Mouse (Mus musculus) kidney, embryonic 16.5 days (tissue): ENCODE measurements at regions not wholly inside any gene's neighbourhood (a gene's known extent, or its start where the extent isn't known, plus 50 kb on each side); places are given as distances from the start of the nearest gene placed in this dataset.

Source experiments
- ATAC-seq: fragments of 200-750 bp; cut with Nextera tagmentation; 2 replicates; pipeline ENCODE4 v1.8.0; 2017; ENCODE audit warnings: moderate TSS enrichment; ENCODE audit not compliant: low FRiP score, low TSS enrichment
- H3K27ac ChIP-seq: fragments of 300-500 bp; sonication (generic); 2 replicates; pipeline ENCODE4 v1.5.1; 2014; ENCODE audit warnings: low read length
- H3K27me3 ChIP-seq: fragments of 300-500 bp; sonication (generic); 2 replicates; pipeline ENCODE4 v1.6.1; 2014; ENCODE audit warnings: low read length, control low read depth, mixed read lengths; ENCODE audit not compliant: insufficient read depth
- H3K36me3 ChIP-seq: fragments of 300-500 bp; sonication (generic); 2 replicates; pipeline ENCODE4 v1.6.1; 2014; ENCODE audit warnings: low read length, control low read depth, mixed read lengths; ENCODE audit not compliant: insufficient read depth
- H3K4me1 ChIP-seq: fragments of 300-500 bp; sonication (generic); 2 replicates; pipeline ENCODE4 v1.6.1; 2014; ENCODE audit warnings: low read length, control low read depth, mixed read lengths; ENCODE audit not compliant: insufficient read depth
- H3K4me2 ChIP-seq: fragments of 300-500 bp; sonication (generic); replicated peaks from 2 replicates; pipeline ENCODE4 v1.6.1; 2014; ENCODE audit warnings: low read depth, low read length
- H3K4me3 ChIP-seq: fragments of 300-500 bp; sonication (generic); 2 replicates; pipeline ENCODE4 v1.5.1; 2014; ENCODE audit warnings: mild to moderate bottlenecking, low read length
- H3K9ac ChIP-seq: fragments of 300-500 bp; sonication (generic); replicated peaks from 2 replicates; pipeline ENCODE4 v1.6.1; 2014; ENCODE audit warnings: low read length
- H3K9me3 ChIP-seq: fragments of 300-500 bp; sonication (generic); 2 replicates; pipeline ENCODE4 v1.6.1; 2016; ENCODE audit warnings: low read length, control low read depth
- whole genome bisulfite sequencing: fragments of 180-500 bp; shearing (Covaris S2); extraction: QIAGEN DNeasy Blood & Tissue Kit; methylation state at CpG from one replicate; pipeline ENCODE4 v1.1.7; 2014; 5-methylcytosine and 5-hydroxymethylcytosine counted together

- H3K4me3 ChIP-seq = no peak overlapping the region
- WGBS = 90% methylated on average over 7 of the region's 7 CpGs
- no peak for ATAC-seq
- H3K9me3 ChIP-seq = 0 out of 2 replicates have a peak, but pooled peaks cover 4% of the 10 kb centered on the region
- no peaks in the 10 kb centered on the region for H3K27me3 ChIP-seq
- no peaks in the 10 kb centered on the region for H3K4me1 ChIP-seq
- no peak overlapping the region for H3K9ac ChIP-seq
- no peak overlapping the region for H3K27ac ChIP-seq
- no peaks in the 10 kb centered on the region for H3K36me3 ChIP-seq
- H3K4me2 ChIP-seq = no peak overlapping the region
These were observed 379.3 kb upstream of the Mmadhc start for GRCm38 (mm10) chr2:50675736-50676550.

- 68% methylated on average over 3 of the region's 3 CpGs for WGBS
These were observed 378.2 kb upstream of the Mmadhc start for GRCm38 (mm10) chr2:50674856-50675175.

GRCm38 (mm10) chr2:50674151-50674855 is 377.7 kb upstream of the Mmadhc start:
- Histone ChIP-seq H3K4me1 (no peaks in the 10 kb centered on the region), H3K4me2 (no peak overlapping the region), H3K27ac (no peak overlapping the region), H3K4me3 (no peak overlapping the region), H3K9me3 (0 out of 2 replicates have a peak, but pooled peaks cover 3% of the 10 kb centered on the region), H3K27me3 (no peaks in the 10 kb centered on the region), H3K9ac (no peak overlapping the region), H3K36me3 (no peaks in the 10 kb centered on the region)
- 82% methylated on average over 7 of the region's 7 CpGs for WGBS
- no peak for ATAC-seq

More at GRCm38 (mm10) chr2:50674856-50675175, 378.2 kb upstream of the Mmadhc start:
- Histone ChIP-seq H3K36me3 (no peaks in the 10 kb centered on the region), H3K9ac (no peak overlapping the region), H3K9me3 (0 out of 2 replicates have a peak, but pooled peaks cover 4% of the 10 kb centered on the region), H3K4me2 (no peak overlapping the region), H3K27ac (no peak overlapping the region), H3K4me3 (no peak overlapping the region), H3K4me1 (no peaks in the 10 kb centered on the region), H3K27me3 (no peaks in the 10 kb centered on the region)
- ATAC-seq = no peak

- ATAC-seq = no peak
- Histone ChIP-seq H3K4me1 (no peaks in the 10 kb centered on the region), H3K4me3 (no peak overlapping the region), H3K27ac (no peak overlapping the region), H3K4me2 (no peak overlapping the region), H3K36me3 (no peaks in the 10 kb centered on the region), H3K9ac (no peak overlapping the region), H3K9me3 (no peaks in the 10 kb centered on the region), H3K27me3 (no peaks in the 10 kb centered on the region)
These were observed 372.7 kb upstream of the Mmadhc start for GRCm38 (mm10) chr2:50669297-50669696.

GRCm38 (mm10) chr2:50668789-50669188 is 372.2 kb upstream of the Mmadhc start:
- H3K36me3 ChIP-seq = no peaks in the 10 kb centered on the region
- no peak overlapping the region for H3K27ac ChIP-seq
- no peaks in the 10 kb centered on the region for H3K9me3 ChIP-seq
- no peak overlapping the region for H3K4me3 ChIP-seq
- no peaks in the 10 kb centered on the region for H3K27me3 ChIP-seq
- no peaks in the 10 kb centered on the region for H3K4me1 ChIP-seq
- no peak overlapping the region for H3K9ac ChIP-seq
- no peak overlapping the region for H3K4me2 ChIP-seq
- 97% methylated on average over 1 of the region's 1 CpGs for WGBS
- ATAC-seq = no peak

GRCm38 (mm10) chr2:50667180-50667579 is 370.6 kb upstream of the Mmadhc start:
- Histone ChIP-seq H3K9me3 (no peaks in the 10 kb centered on the region), H3K4me3 (no peak overlapping the region), H3K4me1 (no peaks in the 10 kb centered on the region), H3K27me3 (no peaks in the 10 kb centered on the region), H3K36me3 (no peaks in the 10 kb centered on the region), H3K9ac (no peak overlapping the region), H3K27ac (no peak overlapping the region), H3K4me2 (no peak overlapping the region)
- 67% methylated on average over 3 of the region's 3 CpGs for WGBS
- no peak for ATAC-seq

- no peak for ATAC-seq
- Histone ChIP-seq H3K4me3 (no peak overlapping the region), H3K9ac (no peak overlapping the region), H3K4me2 (no peak overlapping the region), H3K27ac (no peak overlapping the region), H3K27me3 (no peaks in the 10 kb centered on the region), H3K36me3 (no peaks in the 10 kb centered on the region), H3K4me1 (no peaks in the 10 kb centered on the region), H3K9me3 (no peaks in the 10 kb centered on the region)
- WGBS = 79% methylated on average over 1 of the region's 1 CpGs
These were observed 365.9 kb upstream of the Mmadhc start for GRCm38 (mm10) chr2:50662504-50662903.

GRCm38 (mm10) chr2:50660000-50660399 is 363.4 kb upstream of the Mmadhc start:
- Histone ChIP-seq H3K9me3 (no peaks in the 10 kb centered on the region), H3K4me3 (no peak overlapping the region), H3K36me3 (no peaks in the 10 kb centered on the region), H3K27me3 (no peaks in the 10 kb centered on the region), H3K4me2 (no peak overlapping the region), H3K4me1 (no peaks in the 10 kb centered on the region), H3K9ac (no peak overlapping the region), H3K27ac (no peak overlapping the region)
- 71% methylated on average over 2 of the region's 2 CpGs for WGBS
- ATAC-seq = no peak

GRCm38 (mm10) chr2:50657826-50658225 is 361.2 kb upstream of the Mmadhc start:
- no peaks in the 10 kb centered on the region for H3K9me3 ChIP-seq
- no peaks in the 10 kb centered on the region for H3K27me3 ChIP-seq
- no peak overlapping the region for H3K27ac ChIP-seq
- no peaks in the 10 kb centered on the region for H3K36me3 ChIP-seq
- ATAC-seq = no peak
- WGBS = 62% methylated on average over 7 of the region's 7 CpGs
- H3K4me2 ChIP-seq = no peak overlapping the region
- H3K9ac ChIP-seq = no peak overlapping the region
- no peak overlapping the region for H3K4me3 ChIP-seq
- H3K4me1 ChIP-seq = no peaks in the 10 kb centered on the region

- no peaks in the 10 kb centered on the region for H3K27me3 ChIP-seq
- ATAC-seq = no peak
- H3K27ac ChIP-seq = no peak overlapping the region
- no peak overlapping the region for H3K4me2 ChIP-seq
- 58% methylated on average over 6 of the region's 6 CpGs for WGBS
- no peaks in the 10 kb centered on the region for H3K4me1 ChIP-seq
- no peak overlapping the region for H3K9ac ChIP-seq
- no peaks in the 10 kb centered on the region for H3K36me3 ChIP-seq
- no peak overlapping the region for H3K4me3 ChIP-seq
- no peaks in the 10 kb centered on the region for H3K9me3 ChIP-seq
These were observed 359.8 kb upstream of the Mmadhc start for GRCm38 (mm10) chr2:50656351-50656750.
